Mouse (Mus musculus): ENCODE data around the gene Clmp. TPM values are rescaled to one million over a fixed set of nuclear protein-coding genes. Genes with fewer than 3 reads are reported as not detected.

The Clmp gene
- polyA plus RNA-seq, 1 experiment from 2014 or later: 26.7 TPM

DNA sequence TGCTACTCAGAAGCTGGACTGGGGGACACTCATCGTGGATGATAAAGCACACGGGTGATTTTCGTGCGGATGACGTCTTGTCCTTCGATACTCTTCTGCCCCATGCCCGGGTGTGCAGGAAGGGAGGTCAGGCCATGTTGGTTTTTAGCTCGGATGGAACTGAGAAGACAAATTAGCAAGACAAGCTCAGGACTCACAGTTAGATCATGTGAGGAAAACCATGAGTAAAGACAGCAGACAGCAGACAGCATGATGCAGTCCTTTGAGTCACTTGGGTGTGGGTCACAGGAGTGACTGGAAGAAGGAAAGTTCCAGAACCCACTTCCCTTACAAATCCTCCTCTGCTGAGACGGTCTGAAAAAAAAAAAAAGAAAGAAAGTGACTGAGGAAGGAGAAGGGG lies 61.5 kb downstream of the Clmp start:
- Histone ChIP-seq H3K27me3 (replicated peaks) (no peaks in the 10 kb centered on the region), H3K4me1 (replicated peaks) (no peaks in the 10 kb centered on the region), H3K4me3 (replicated peaks) (no peak overlapping the region), H3K27ac (no peak overlapping the region), H3K4me2 (replicated peaks) (no peak overlapping the region), H3K9ac (no peak overlapping the region), H3K36me3 (no peaks in the 10 kb centered on the region), H3K9me3 (no peaks in the 10 kb centered on the region)
- WGBS: 72% methylated on average over 9 of the region's 9 CpGs
- no peak for ATAC-seq

DNA sequence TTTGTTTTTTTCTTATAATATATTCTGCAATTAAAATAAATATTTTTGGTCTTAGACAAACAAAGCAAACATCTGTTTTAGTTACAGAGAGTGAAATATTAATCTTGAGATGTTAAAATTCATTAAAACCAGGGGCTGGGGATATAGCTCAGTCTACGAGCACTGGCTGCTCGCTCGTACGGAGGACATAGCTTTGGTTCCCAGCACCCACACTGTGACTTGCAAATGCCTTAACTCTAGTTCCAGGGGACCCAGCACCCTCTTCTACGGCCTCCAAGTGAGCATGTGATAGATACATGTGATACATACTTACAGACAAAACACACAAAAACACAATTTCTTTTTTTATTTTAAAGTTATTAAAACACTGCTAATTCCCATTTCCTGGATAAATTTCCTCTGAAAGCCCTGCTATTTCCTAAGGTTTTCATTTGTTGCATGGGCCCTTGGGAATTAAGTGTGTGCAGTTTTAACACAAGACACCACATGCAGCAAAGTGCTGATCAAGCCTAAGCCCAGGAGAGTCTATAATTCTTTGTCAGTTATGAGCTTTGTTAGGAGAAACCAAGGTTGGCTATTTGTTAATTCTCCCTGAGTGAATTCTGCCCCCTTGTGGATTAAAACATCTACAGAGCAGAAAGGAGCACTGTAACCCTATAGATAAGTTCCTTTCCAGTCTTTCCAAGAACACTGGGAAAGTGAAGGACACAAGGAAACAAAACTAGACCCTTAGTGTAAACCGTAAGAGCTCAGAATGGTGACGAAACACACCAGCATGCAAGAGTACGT lies 64.3 kb downstream of the Clmp start:
- Histone ChIP-seq H3K4me3 (replicated peaks) (no peak overlapping the region), H3K4me2 (replicated peaks) (no peak overlapping the region), H3K27ac (no peak overlapping the region), H3K27me3 (replicated peaks) (no peaks in the 10 kb centered on the region), H3K9ac (no peak overlapping the region), H3K9me3 (no peaks in the 10 kb centered on the region), H3K36me3 (no peaks in the 10 kb centered on the region), H3K4me1 (replicated peaks) (no peaks in the 10 kb centered on the region)
- 64% methylated on average over 8 of the region's 8 CpGs for WGBS
- ATAC-seq: peak; percentile 67; the same call in 1 of the 2 replicates

DNA sequence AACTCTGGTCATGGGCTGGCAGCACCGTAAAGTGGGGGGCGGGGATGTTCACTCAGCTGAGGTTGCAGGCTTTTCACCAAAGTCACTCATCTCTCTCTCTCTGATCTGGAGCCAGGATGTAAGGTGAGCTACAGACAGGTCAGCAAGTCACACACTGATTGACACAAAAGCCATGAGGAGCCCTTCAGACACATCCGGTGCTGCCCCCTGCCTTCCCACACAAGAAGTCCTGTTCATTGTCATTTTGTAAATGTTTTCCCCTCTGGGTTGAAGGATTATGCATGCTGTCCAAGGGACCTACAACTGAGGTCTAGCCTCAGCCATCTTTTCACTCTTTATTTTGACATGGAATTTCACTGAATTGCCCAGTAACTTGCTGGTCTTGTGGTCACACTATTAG lies 66.0 kb downstream of the Clmp start:
- no peak for ATAC-seq
- WGBS: 66% methylated on average over 3 of the region's 3 CpGs
- H3K4me3 ChIP-seq (replicated peaks): no peak overlapping the region

DNA sequence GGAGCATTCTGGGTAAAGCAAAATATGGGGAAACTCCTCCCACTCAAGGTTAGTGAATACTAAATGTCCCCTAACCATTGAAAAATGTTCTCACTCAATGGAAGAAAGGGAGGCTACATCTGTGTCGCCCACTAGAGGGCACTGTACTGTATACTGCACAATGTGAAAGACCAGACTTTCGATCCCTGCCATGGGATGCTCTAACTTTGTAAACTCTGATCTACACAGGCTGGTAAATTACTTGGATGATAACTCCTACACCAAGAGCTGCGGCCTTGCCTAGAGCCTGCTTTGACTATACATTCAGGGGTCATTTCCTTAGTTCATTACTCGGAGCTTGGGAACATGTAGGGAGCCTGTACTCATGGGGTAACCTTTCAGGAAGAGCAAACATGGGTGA lies 70.6 kb downstream of the Clmp start:
- Histone ChIP-seq H3K9me3 (no peaks in the 10 kb centered on the region), H3K27me3 (replicated peaks) (no peaks in the 10 kb centered on the region), H3K36me3 (no peaks in the 10 kb centered on the region; the same call in 1 of the 2 replicates), H3K9ac (no peak overlapping the region), H3K4me2 (replicated peaks) (peak overlapping the region; percentile 52), H3K4me3 (replicated peaks) (no peak overlapping the region), H3K27ac (no peak overlapping the region; the same call in 1 of the 2 replicates), H3K4me1 (replicated peaks) (peaks cover 13% of the 10 kb centered on the region)
- peak; percentile 18 for ATAC-seq
- 25% methylated on average over 4 of the region's 4 CpGs for WGBS

More for the DNA sequence above, 66.0 kb downstream of the Clmp start:
- Histone ChIP-seq H3K9ac (no peak overlapping the region), H3K27ac (no peak overlapping the region), H3K4me2 (replicated peaks) (no peak overlapping the region), H3K4me1 (replicated peaks) (peaks cover 3% of the 10 kb centered on the region), H3K36me3 (no peaks in the 10 kb centered on the region), H3K9me3 (no peaks in the 10 kb centered on the region), H3K27me3 (replicated peaks) (no peaks in the 10 kb centered on the region)

GRCm38 (mm10) chr9:40757105-40757626 lies 71.4 kb downstream of the Clmp start:
- Histone ChIP-seq H3K4me1 (replicated peaks) (peaks cover 13% of the 10 kb centered on the region), H3K9me3 (no peaks in the 10 kb centered on the region), H3K9ac (peak overlapping the region; percentile 31; the same call in 1 of the 2 replicates), H3K27me3 (replicated peaks) (no peaks in the 10 kb centered on the region), H3K4me3 (replicated peaks) (peak overlapping the region; percentile 26), H3K4me2 (replicated peaks) (peak overlapping the region; percentile 52), H3K36me3 (no peaks in the 10 kb centered on the region; the same call in 1 of the 2 replicates), H3K27ac (peak overlapping the region; percentile 44; the same call in 1 of the 2 replicates)
- WGBS: 15% methylated on average over 12 of the region's 12 CpGs
- peak; percentile 89 for ATAC-seq

DNA sequence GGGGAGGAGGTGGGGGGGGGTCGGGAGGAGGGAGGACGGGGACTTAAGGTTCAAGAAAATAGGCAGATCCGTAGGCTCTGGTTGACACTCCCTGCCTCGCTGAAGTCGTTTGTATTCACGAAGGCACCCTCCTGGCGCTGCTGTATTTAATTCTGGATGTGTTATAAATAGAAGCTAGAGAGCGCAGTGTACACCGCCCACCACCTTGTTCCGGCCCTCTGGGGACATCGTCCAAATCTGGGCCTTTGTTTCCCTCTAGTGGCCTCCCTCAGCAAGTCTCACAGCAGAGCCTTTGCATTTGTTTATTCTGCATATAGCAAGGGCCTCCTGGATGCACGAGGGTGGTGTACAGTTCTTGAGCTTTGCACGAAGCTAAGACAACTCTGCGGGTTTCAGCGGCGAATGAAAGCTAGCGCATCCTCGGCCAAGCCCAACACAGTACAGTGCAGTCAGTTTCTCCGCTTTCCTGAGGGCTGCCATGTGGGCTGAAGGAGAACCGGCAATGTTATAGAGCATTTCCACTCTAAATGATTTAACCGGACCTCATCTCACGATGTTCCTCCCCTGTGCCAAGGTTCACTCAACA lies 72.0 kb downstream of the Clmp start:
- no peaks in the 10 kb centered on the region for H3K9me3 ChIP-seq
- peak; percentile 94 for ATAC-seq
- H3K36me3 ChIP-seq: no peaks in the 10 kb centered on the region; the same call in 1 of the 2 replicates
- H3K27me3 ChIP-seq (replicated peaks): no peaks in the 10 kb centered on the region
- H3K4me1 ChIP-seq (replicated peaks): peaks cover 13% of the 10 kb centered on the region
- 10% methylated on average over 22 of the region's 22 CpGs for WGBS
- H3K9ac ChIP-seq: peak overlapping the region; percentile 36; the same call in 1 of the 2 replicates
- peak overlapping the region; percentile 44; the same call in 1 of the 2 replicates for H3K27ac ChIP-seq
- peak overlapping the region; percentile 52 for H3K4me2 ChIP-seq (replicated peaks)
- peak overlapping the region; percentile 26 for H3K4me3 ChIP-seq (replicated peaks)

GRCm38 (mm10) chr9:40762354-40762753 lies 76.6 kb downstream of the Clmp start:
- peaks cover 5% of the 10 kb centered on the region for H3K36me3 ChIP-seq
- no peak overlapping the region for H3K9ac ChIP-seq
- no peak overlapping the region for H3K27ac ChIP-seq
- H3K4me3 ChIP-seq (replicated peaks): no peak overlapping the region
- H3K4me1 ChIP-seq (replicated peaks): peaks cover 4% of the 10 kb centered on the region
- WGBS: 81% methylated on average over 6 of the region's 6 CpGs
- no peak for ATAC-seq
- no peaks in the 10 kb centered on the region for H3K9me3 ChIP-seq
- H3K27me3 ChIP-seq (replicated peaks): no peaks in the 10 kb centered on the region
- no peak overlapping the region for H3K4me2 ChIP-seq (replicated peaks)

DNA sequence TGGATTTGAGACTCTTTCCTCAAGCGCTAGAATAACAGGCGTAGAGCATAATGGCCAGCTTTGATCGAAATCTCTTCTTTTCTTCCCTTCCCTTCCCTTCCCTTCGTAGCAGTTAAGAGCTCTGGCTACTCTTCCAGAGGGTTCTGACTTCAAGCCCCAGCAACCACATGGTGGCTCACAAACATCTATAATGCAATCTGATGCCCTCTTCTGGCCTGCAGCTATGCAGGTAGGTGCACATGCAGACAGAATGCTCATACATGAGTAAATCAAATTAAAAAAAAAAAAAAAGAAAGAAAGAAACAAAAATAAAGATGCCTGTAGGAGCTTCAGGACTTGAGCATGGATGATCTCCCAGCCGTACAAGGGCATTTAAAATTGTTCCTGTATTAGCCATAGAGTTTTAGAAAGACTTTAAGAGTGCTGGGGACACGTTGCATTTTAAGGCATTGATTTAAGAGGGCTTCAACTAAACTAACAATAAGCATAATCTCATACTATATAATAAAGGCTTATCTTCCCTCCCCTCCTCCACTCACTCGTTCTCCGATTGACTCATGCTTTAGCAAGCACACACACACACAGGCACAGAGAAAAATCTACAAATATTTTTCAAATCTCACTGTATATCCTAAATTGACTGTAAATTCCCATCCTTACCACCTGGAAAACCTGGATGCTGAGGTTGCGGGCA lies 79.3 kb downstream of the Clmp start:
- no peaks in the 10 kb centered on the region for H3K9me3 ChIP-seq
- 72% methylated on average over 8 of the region's 9 CpGs for WGBS
- no peak overlapping the region for H3K9ac ChIP-seq
- H3K4me2 ChIP-seq (replicated peaks): peak overlapping the region; percentile 17; the same call in 1 of the 2 replicates
- H3K27ac ChIP-seq: no peak overlapping the region
- ATAC-seq: peak; percentile 68
- no peaks in the 10 kb centered on the region for H3K27me3 ChIP-seq (replicated peaks)
- no peaks in the 10 kb centered on the region for H3K4me1 ChIP-seq (replicated peaks)
- H3K36me3 ChIP-seq: peaks cover 5% of the 10 kb centered on the region
- H3K4me3 ChIP-seq (replicated peaks): peak overlapping the region; percentile 12; the same call in 1 of the 2 replicates

DNA sequence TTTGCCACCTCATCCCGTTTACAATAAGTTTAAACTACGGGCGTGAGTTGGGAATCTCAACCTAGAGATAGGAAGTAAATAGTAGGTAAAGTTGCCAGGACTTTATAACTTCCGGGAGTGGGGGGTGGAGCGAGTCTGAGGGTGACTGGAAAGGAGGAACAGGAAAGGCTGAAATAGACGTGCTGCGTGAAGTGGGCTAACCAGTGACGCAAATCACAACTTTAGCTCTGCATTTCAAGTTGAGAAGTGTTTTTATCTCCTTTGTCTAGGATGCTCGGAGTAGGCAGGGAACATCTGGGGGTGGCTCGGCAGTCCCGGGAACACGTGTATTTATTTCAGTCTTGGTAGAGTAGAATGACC lies 79.8 kb downstream of the Clmp start:
- Histone ChIP-seq H3K27ac (no peak overlapping the region), H3K4me3 (replicated peaks) (peak overlapping the region; percentile 12; the same call in 1 of the 2 replicates)
- ATAC-seq: peak; percentile 87

DNA sequence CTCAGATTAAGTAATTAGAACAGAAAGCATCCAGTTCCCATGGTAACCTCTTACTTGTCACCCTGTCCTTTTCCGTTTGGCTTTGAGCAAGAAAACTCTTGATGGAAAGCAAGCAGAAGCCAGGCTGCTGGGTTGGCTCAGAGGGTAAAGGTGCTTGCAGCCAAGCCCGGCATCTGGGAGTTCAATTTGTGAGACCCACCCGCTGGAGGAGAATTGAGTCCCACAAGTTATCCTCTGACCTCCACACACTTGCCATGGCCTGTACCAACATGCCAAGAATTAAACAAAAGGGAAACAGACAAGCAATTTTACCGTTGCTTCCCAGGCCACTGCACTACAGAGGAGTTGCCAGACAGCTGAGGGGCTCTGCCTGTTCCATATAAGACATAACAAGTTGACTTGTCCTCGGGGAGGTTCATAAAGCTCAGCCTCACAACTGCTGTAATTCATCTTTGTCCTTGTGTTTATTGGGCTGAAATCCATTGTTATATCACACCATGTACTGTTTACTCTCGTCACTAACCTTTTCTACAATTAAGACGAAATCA lies 80.4 kb downstream of the Clmp start:
- H3K36me3 ChIP-seq: peaks cover 5% of the 10 kb centered on the region
- no peaks in the 10 kb centered on the region for H3K4me1 ChIP-seq (replicated peaks)
- no peaks in the 10 kb centered on the region for H3K9me3 ChIP-seq
- WGBS: 70% methylated on average over 7 of the region's 7 CpGs
- H3K4me3 ChIP-seq (replicated peaks): no peak overlapping the region
- 0 out of 2 replicates have a peak, but pooled peaks have one; percentile 2 for ATAC-seq
- no peaks in the 10 kb centered on the region for H3K27me3 ChIP-seq (replicated peaks)
- H3K27ac ChIP-seq: no peak overlapping the region
- no peak overlapping the region for H3K4me2 ChIP-seq (replicated peaks)
- H3K9ac ChIP-seq: no peak overlapping the region

More for the DNA sequence above, 79.8 kb downstream of the Clmp start:
- H3K4me1 ChIP-seq (replicated peaks): no peaks in the 10 kb centered on the region
- no peaks in the 10 kb centered on the region for H3K9me3 ChIP-seq
- peaks cover 5% of the 10 kb centered on the region for H3K36me3 ChIP-seq
- peak overlapping the region; percentile 17; the same call in 1 of the 2 replicates for H3K4me2 ChIP-seq (replicated peaks)
- WGBS: 48% methylated on average over 12 of the region's 12 CpGs
- H3K27me3 ChIP-seq (replicated peaks): no peaks in the 10 kb centered on the region
- no peak overlapping the region for H3K9ac ChIP-seq

DNA sequence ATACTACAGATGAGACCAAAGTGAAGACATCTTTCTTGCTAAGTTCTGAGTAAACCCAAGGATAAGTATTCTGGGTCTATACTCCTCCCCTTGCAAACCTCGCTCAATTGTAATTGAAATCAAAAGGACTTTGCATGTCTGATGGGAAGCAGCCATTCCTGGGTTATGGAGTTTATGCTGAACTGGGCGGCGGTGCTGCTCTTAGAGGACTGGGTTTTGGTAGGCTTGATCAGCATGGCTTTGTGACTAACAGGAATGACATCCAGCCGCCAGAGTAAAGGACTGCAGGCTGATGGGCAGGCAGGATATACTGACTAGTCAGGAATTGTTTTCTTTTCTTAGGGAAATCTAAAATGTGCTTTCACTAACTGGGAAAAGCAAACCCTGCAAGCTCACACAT lies 82.2 kb downstream of the Clmp start:
- no peak overlapping the region for H3K4me2 ChIP-seq (replicated peaks)
- no peaks in the 10 kb centered on the region for H3K27me3 ChIP-seq (replicated peaks)
- H3K9ac ChIP-seq: no peak overlapping the region
- no peak overlapping the region for H3K27ac ChIP-seq
- 90% methylated on average over 4 of the region's 4 CpGs for WGBS
- H3K36me3 ChIP-seq: peaks cover 5% of the 10 kb centered on the region; the same call in 1 of the 2 replicates
- no peak for ATAC-seq
- H3K4me1 ChIP-seq (replicated peaks): no peaks in the 10 kb centered on the region
- no peaks in the 10 kb centered on the region for H3K9me3 ChIP-seq
- H3K4me3 ChIP-seq (replicated peaks): no peak overlapping the region

DNA sequence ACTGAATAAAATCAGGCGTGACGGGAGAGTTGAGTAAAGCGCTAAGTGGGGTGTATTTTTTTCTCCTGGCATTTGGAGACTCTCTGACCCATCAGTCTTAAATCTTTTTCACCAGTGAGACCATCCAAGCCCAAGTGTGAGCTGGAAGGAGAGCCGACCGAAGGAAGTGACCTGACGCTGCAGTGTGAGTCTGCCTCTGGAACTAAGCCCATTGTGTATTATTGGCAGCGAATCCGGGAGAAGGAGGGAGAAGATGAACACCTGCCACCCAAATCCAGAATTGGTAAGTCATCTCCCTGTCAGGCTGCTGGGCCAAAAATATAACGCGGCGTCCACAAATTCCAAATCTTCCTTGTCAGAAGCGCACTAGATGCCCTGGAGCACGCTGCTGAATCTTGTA lies 86.5 kb downstream of the Clmp start:
- no peaks in the 10 kb centered on the region for H3K9me3 ChIP-seq
- H3K4me1 ChIP-seq (replicated peaks): 0 out of 2 replicates have a peak, but pooled peaks cover 4% of the 10 kb centered on the region
- H3K4me2 ChIP-seq (replicated peaks): no peak overlapping the region
- no peak for ATAC-seq
- H3K4me3 ChIP-seq (replicated peaks): no peak overlapping the region
- no peak overlapping the region for H3K9ac ChIP-seq
- no peaks in the 10 kb centered on the region for H3K27me3 ChIP-seq (replicated peaks)
- 74% methylated on average over 13 of the region's 13 CpGs for WGBS
- H3K27ac ChIP-seq: no peak overlapping the region
- no peaks in the 10 kb centered on the region for H3K36me3 ChIP-seq

Data from intestine, embryonic 15.5 days (tissue).